Mouse (Mus musculus): ENCODE measurements around the gene Gm10378. TPM values are rescaled to one million over a fixed set of nuclear protein-coding genes. Genes with fewer than 3 reads are reported as not detected.
"Not testable (repeated sequence)": the region's sequence is repeated elsewhere in the genome, so short reads cannot be mapped to it uniquely, and the experiment has no call there.

Gene Gm10378
- total RNA-seq (2012; rRNA removed) = not detected in 2 replicates
- not detected in 2 replicates for total RNA-seq (2014; rRNA removed)
- not detected in 2 replicates for polyA plus RNA-seq (2012; ENCODE audit: insufficient read length, low read depth)

DNA sequence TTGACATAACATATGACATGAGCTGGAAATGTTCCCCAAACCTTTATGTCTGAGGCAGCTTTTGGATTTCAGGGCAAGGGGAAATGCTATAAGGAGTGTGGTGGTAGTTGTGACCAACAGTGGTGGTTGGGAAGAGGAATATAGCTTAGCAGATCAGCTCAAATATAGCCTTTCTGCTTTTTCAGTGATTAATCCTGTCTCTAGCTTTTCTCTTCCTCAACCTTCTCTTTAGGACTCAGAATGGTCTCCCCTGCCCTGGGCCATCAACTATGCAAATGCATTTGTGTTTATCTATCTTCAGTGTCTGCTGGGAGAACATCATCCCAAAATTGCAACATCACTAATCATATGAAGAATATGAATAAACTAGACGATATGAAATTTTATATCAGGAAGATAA, at the start of gene Gm10378:
Gm10378 (plus strand) TSS at position 301 of the 400 bp plus-strand sequence.
- H3K4me1 ChIP-seq (ENCODE audit: control insufficient read depth in 1 of 2, insufficient read depth in 2 of 2); H3K4me2 ChIP-seq (ENCODE audit: insufficient read depth, low read depth, poor library complexity, severe bottlenecking); H3K79me2 ChIP-seq (replicated peaks; ENCODE audit: control insufficient read depth, extremely low read depth, insufficient read depth, poor library complexity, severe bottlenecking); H3K9ac ChIP-seq (ENCODE audit: insufficient read depth, low read depth); H3K36me3 ChIP-seq (replicated peaks in 1 of 2; ENCODE audit: control insufficient read depth in 1 of 2, insufficient read depth in 1 of 2, low read length in 1 of 2); H3K27me3 ChIP-seq (replicated peaks); H3K4me3 ChIP-seq (replicated peaks in 1 of 3; ENCODE audit: low read depth in 2 of 3, low read length in 2 of 3, poor library complexity in 1 of 3); H3K9me3 ChIP-seq (replicated peaks; ENCODE audit: low read length); DNase-seq (ENCODE audit: extremely low read depth); H3K27ac ChIP-seq (ENCODE audit: insufficient read depth, low read depth); dilution Hi-C loops (cut with MboI; ENCODE audit: extremely low pct_ligation_motif_present, extremely low pct_unique_long_range_greater_than_20kb, low sequenced_read_pairs); in situ Hi-C loops (cut with MboI; ENCODE audit: low pct_ligation_motif_present, low pct_unique_long_range_greater_than_20kb, low sequenced_read_pairs): not testable (repeated sequence)

DNA sequence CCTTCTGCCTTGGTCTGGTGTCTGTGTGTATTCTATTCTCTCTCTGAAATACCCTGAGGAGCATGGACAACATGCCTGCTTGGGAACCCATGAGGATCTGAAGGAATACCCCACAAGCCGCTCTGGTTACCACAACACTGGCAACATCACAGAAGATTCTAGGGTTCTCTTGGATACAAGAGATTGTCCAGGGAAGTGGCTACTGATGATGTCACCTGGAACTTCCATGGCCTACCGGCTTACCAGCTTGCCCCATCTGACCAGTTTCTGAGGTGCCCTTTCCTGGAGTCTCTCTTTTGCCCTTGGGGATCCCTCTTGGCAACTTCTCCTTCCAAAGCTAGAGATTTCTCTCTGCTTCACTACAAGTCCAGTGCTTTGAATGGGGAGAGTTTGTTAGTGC, 13.9 kb upstream of the Gm10378 start, which contains the start of gene Gm3633:
Gm3633 (minus strand) TSS at position 101 of the 400 bp plus-strand sequence.
- H3K79me2 ChIP-seq (replicated peaks; ENCODE audit: control insufficient read depth, extremely low read depth, insufficient read depth, poor library complexity, severe bottlenecking); H3K27ac ChIP-seq (ENCODE audit: insufficient read depth, low read depth); H3K4me2 ChIP-seq (ENCODE audit: insufficient read depth, low read depth, poor library complexity, severe bottlenecking); H3K9ac ChIP-seq (ENCODE audit: insufficient read depth, low read depth); H3K27me3 ChIP-seq (replicated peaks); dilution Hi-C loops (cut with MboI; ENCODE audit: extremely low pct_ligation_motif_present, extremely low pct_unique_long_range_greater_than_20kb, low sequenced_read_pairs); H3K36me3 ChIP-seq (replicated peaks in 1 of 2; ENCODE audit: control insufficient read depth in 1 of 2, insufficient read depth in 1 of 2, low read length in 1 of 2); DNase-seq (ENCODE audit: extremely low read depth); H3K4me3 ChIP-seq (replicated peaks in 1 of 3; ENCODE audit: low read depth in 2 of 3, low read length in 2 of 3, poor library complexity in 1 of 3); H3K4me1 ChIP-seq (ENCODE audit: control insufficient read depth in 1 of 2, insufficient read depth in 2 of 2); H3K9me3 ChIP-seq (replicated peaks; ENCODE audit: low read length); in situ Hi-C loops (cut with MboI; ENCODE audit: low pct_ligation_motif_present, low pct_unique_long_range_greater_than_20kb, low sequenced_read_pairs): not testable (repeated sequence)

Other genes with a start within 250 kb of the Gm10378 start
- not detected in 2 replicates for gene Gm8005, start 216.3 kb upstream of the Gm10378 start, total RNA-seq (2012; rRNA removed)
- not detected in 2 replicates for gene Gm8005, start 216.3 kb upstream of the Gm10378 start, total RNA-seq (2014; rRNA removed)
- not detected in 2 replicates for gene Gm8005, start 216.3 kb upstream of the Gm10378 start, polyA plus RNA-seq (2012; ENCODE audit: insufficient read length, low read depth)
- not detected in 2 replicates for gene Gm8011, start 192.1 kb upstream of the Gm10378 start, total RNA-seq (2012; rRNA removed)
- not detected in 2 replicates for gene Gm8011, start 192.1 kb upstream of the Gm10378 start, total RNA-seq (2014; rRNA removed)
- not detected in 2 replicates for gene Gm8011, start 192.1 kb upstream of the Gm10378 start, polyA plus RNA-seq (2012; ENCODE audit: insufficient read length, low read depth)
- not detected in 2 replicates for gene Gm8020, start 153.6 kb upstream of the Gm10378 start, total RNA-seq (2012; rRNA removed)
- gene Gm8020, start 153.6 kb upstream of the Gm10378 start, total RNA-seq (2014; rRNA removed) = not detected in 2 replicates
- not detected in 2 replicates for gene Gm8020, start 153.6 kb upstream of the Gm10378 start, polyA plus RNA-seq (2012; ENCODE audit: insufficient read length, low read depth)
- gene Gm8024, start 131.7 kb upstream of the Gm10378 start, total RNA-seq (2012; rRNA removed) = not detected in 2 replicates
- gene Gm8024, start 131.7 kb upstream of the Gm10378 start, total RNA-seq (2014; rRNA removed) = not detected in 2 replicates
- gene Gm8024, start 131.7 kb upstream of the Gm10378 start, polyA plus RNA-seq (2012; ENCODE audit: insufficient read length, low read depth) = not detected in 2 replicates
- not detected in 2 replicates for gene Gm17124, start 56.1 kb upstream of the Gm10378 start, total RNA-seq (2012; rRNA removed)
- not detected in 2 replicates for gene Gm17124, start 56.1 kb upstream of the Gm10378 start, total RNA-seq (2014; rRNA removed)
- not detected in 2 replicates for gene Gm17124, start 56.1 kb upstream of the Gm10378 start, polyA plus RNA-seq (2012; ENCODE audit: insufficient read length, low read depth)
- not detected in 2 replicates for gene Gm3633, start 14.0 kb upstream of the Gm10378 start, total RNA-seq (2012; rRNA removed)
- gene Gm3633, start 14.0 kb upstream of the Gm10378 start, total RNA-seq (2014; rRNA removed) = not detected in 2 replicates
- not detected in 2 replicates for gene Gm3633, start 14.0 kb upstream of the Gm10378 start, polyA plus RNA-seq (2012; ENCODE audit: insufficient read length, low read depth)
- gene Gm3015, start 112.9 kb downstream of the Gm10378 start, total RNA-seq (2012; rRNA removed) = not detected in 2 replicates
- gene Gm3015, start 112.9 kb downstream of the Gm10378 start, total RNA-seq (2014; rRNA removed) = not detected in 2 replicates
- not detected in 2 replicates for gene Gm3015, start 112.9 kb downstream of the Gm10378 start, polyA plus RNA-seq (2012; ENCODE audit: insufficient read length, low read depth)
- not detected in 2 replicates for gene Gm10377, start 142.0 kb downstream of the Gm10378 start, total RNA-seq (2012; rRNA removed)
- not detected in 2 replicates for gene Gm10377, start 142.0 kb downstream of the Gm10378 start, total RNA-seq (2014; rRNA removed)
- gene Gm10377, start 142.0 kb downstream of the Gm10378 start, polyA plus RNA-seq (2012; ENCODE audit: insufficient read length, low read depth) = not detected in 2 replicates
- gene Gm21977, start 197.5 kb downstream of the Gm10378 start, total RNA-seq (2012; rRNA removed) = not detected in 2 replicates
- not detected in 2 replicates for gene Gm21977, start 197.5 kb downstream of the Gm10378 start, total RNA-seq (2014; rRNA removed)
- gene Gm21977, start 197.5 kb downstream of the Gm10378 start, polyA plus RNA-seq (2012; ENCODE audit: insufficient read length, low read depth) = not detected in 2 replicates

Measured in CH12.LX (cell line).